In the genomic region with DNA sequence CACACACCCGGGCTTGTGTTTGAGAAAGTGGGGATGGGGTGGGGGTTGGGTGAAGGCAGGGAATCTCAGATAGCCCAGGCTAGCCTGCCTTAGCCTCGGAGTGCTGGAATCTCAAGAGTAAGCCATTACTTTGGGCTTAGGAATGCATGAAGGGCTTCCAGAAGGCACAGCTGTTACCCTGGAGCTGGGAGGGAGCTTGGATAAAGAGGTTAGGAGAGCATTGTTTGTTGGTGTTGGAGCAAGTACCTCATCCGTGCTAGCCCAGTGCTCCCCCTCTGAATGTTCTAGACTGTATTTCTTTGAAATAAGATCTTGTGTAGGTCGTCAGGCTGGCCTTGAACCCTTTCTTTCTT, we compare ENCODE assay signal across 8 mouse cellular contexts. TPM values are rescaled to one million over a fixed set of nuclear protein-coding genes. Genes with fewer than 3 reads are reported as not detected.
A peak's percentile ranks its signal among the peaks of the same experiment; 100 is the strongest.
DNase-seq lines count a peak whose midpoint lies in the region; ATAC-seq and TF ChIP-seq lines count a peak whose summit lies in the region.

No protein-coding gene starts in this region.

- no peak for TF ChIP-seq CTCF in heart, adult 2 months (IDR thresholded peaks at IDR 0.05)
- TF ChIP-seq CTCF in E14TG2a.4 (conservative IDR thresholded peaks at IDR 0.05; ENCODE audit: low read length) = no peak

- no peaks in the 10 kb centered on the region for H3K9me3 ChIP-seq in E14TG2a.4 (ENCODE audit: low read length)
- no peaks in the 10 kb centered on the region for H3K9me3 ChIP-seq in forebrain, embryonic 11.5 days (ENCODE audit: control insufficient read depth, low read length)
- H3K9me3 ChIP-seq in liver, embryonic 16.5 days (replicated peaks; ENCODE audit: control insufficient read depth, low read length) = no peaks in the 10 kb centered on the region

- H3K4me2 ChIP-seq in forebrain, embryonic 11.5 days (ENCODE audit: low read depth, low read length, severe bottlenecking) = peak overlapping the region; percentile 56
- peak overlapping the region; percentile 90 for H3K4me2 ChIP-seq in liver, embryonic 16.5 days (ENCODE audit: low read depth, low read length)

- H3K36me3 ChIP-seq in heart, adult 2 months (ENCODE audit: control insufficient read depth, insufficient read depth, low read length) = no peaks in the 10 kb centered on the region
- H3K36me3 ChIP-seq in E14TG2a.4 (ENCODE audit: insufficient read depth, low read length) = no peaks in the 10 kb centered on the region
- H3K36me3 ChIP-seq in forebrain, embryonic 11.5 days (ENCODE audit: control insufficient read depth, insufficient read depth, low read length) = no peaks in the 10 kb centered on the region
- H3K36me3 ChIP-seq in liver, embryonic 16.5 days (ENCODE audit: control insufficient read depth, insufficient read depth) = no peaks in the 10 kb centered on the region

- H3K4me1 ChIP-seq in heart, adult 2 months (ENCODE audit: control insufficient read depth, insufficient read depth, low read length) = peaks cover 10% of the 10 kb centered on the region
- peaks cover 74% of the 10 kb centered on the region for H3K4me1 ChIP-seq in E14TG2a.4 (replicated peaks; ENCODE audit: low read depth, low read length)
- peaks cover 3% of the 10 kb centered on the region; the same call in 1 of the 2 replicates for H3K4me1 ChIP-seq in forebrain, embryonic 11.5 days (replicated peaks; ENCODE audit: control insufficient read depth, insufficient read depth, low read length)
- H3K4me1 ChIP-seq in liver, embryonic 16.5 days (ENCODE audit: control insufficient read depth, low read depth, low read length) = peaks cover 50% of the 10 kb centered on the region

- intact Hi-C loops in heart, adult 2 months (cut with DNase I) = loop anchor here (1.0 kb wide), 2 partner anchors 24 to 50 kb away; no protein-coding TSS in a partner anchor

- H3K79me2 ChIP-seq in heart, adult 2 months (replicated peaks; ENCODE audit: control insufficient read depth, insufficient read depth, low read length) = no peaks in the 10 kb centered on the region

- H3K27ac ChIP-seq in heart, adult 2 months = peak overlapping the region; percentile 96
- no peak overlapping the region for H3K27ac ChIP-seq in forebrain, embryonic 11.5 days (ENCODE audit: low read depth, low read length)
- peak overlapping the region; percentile 79 for H3K27ac ChIP-seq in liver, embryonic 16.5 days (ENCODE audit: low read length)

- TF ChIP-seq POLR2A in heart, adult 2 months (IDR thresholded peaks at IDR 0.05; ENCODE audit: insufficient read depth, low read depth, low read length) = no peak

- peak overlapping the region; percentile 84 for H3K9ac ChIP-seq in heart, adult 2 months (ENCODE audit: low read depth, low read length)
- peak overlapping the region; percentile 56 for H3K9ac ChIP-seq in forebrain, embryonic 11.5 days (ENCODE audit: low read length)
- peak overlapping the region; percentile 78 for H3K9ac ChIP-seq in liver, embryonic 16.5 days (ENCODE audit: low read depth, low read length)

- DNase-seq in heart, adult 2 months = no peak
- DNase-seq in heart, postnatal 4 days = no peak
- no peak for DNase-seq in forebrain, embryonic 11.5 days (ENCODE audit: low spot score)
- DNase-seq in natural killer cell, adult 2 months (ENCODE audit: low spot score in 2 of 2) = no peak
- DNase-seq in right cerebral cortex, adult 2 months (ENCODE audit: low spot score in 2 of 2) = no peak
- no peak for DNase-seq in ovary, postnatal 14 days (ENCODE audit: low spot score)

- TF ChIP-seq EP300 in heart, adult 2 months (IDR thresholded peaks at IDR 0.05; ENCODE audit: insufficient read depth, low read depth, low read length) = no peak

- WGBS in heart, adult 2 months = 10% methylated on average over 4 of the region's 4 CpGs
- WGBS in forebrain, embryonic 11.5 days = 19% methylated on average over 4 of the region's 4 CpGs
- 18% methylated on average over 4 of the region's 4 CpGs for WGBS in liver, embryonic 16.5 days (ENCODE audit: insufficient replicate concordance)

- H3K27me3 ChIP-seq in heart, adult 2 months (ENCODE audit: control insufficient read depth, insufficient read depth, low read length) = no peaks in the 10 kb centered on the region
- no peaks in the 10 kb centered on the region for H3K27me3 ChIP-seq in E14TG2a.4 (ENCODE audit: insufficient read depth, low read length)
- H3K27me3 ChIP-seq in forebrain, embryonic 11.5 days (ENCODE audit: control insufficient read depth, insufficient read depth, low read length) = no peaks in the 10 kb centered on the region; the same call in 1 of the 2 replicates
- H3K27me3 ChIP-seq in liver, embryonic 16.5 days (ENCODE audit: control insufficient read depth, insufficient read depth, low read depth, low read length) = no peaks in the 10 kb centered on the region

- no peak for ATAC-seq in forebrain, embryonic 11.5 days (replicated peaks; ENCODE audit: low FRiP score)
- no peak; the same call in 1 of the 2 replicates for ATAC-seq in liver, embryonic 16.5 days (ENCODE audit: low read depth)

- H3K4me3 ChIP-seq in heart, adult 2 months = peak overlapping the region; percentile 63
- peak overlapping the region; percentile 77 for H3K4me3 ChIP-seq in E14TG2a.4 (replicated peaks; ENCODE audit: low read length)
- H3K4me3 ChIP-seq in forebrain, embryonic 11.5 days (ENCODE audit: low read depth, low read length) = peak overlapping the region; percentile 24
- H3K4me3 ChIP-seq in liver, embryonic 16.5 days (ENCODE audit: low read depth, low read length) = peak overlapping the region; percentile 65

RNA-seq across cellular contexts. Expression of a gene that starts 22.8 kb away (rescaled TPM):
- total RNA-seq in heart, adult 2 months (2021) = 100 to 1,000 TPM; 679 to 987 TPM
- polyA plus RNA-seq in heart, adult 2 months (2012; rRNA removed) = 1,148 and 1,181 TPM in 2 replicates
- total RNA-seq in heart, postnatal 4 days (2021) = 1,000 to 10,000 TPM; 2,345 to 2,495 TPM
- 13,526 and 13,808 TPM in 2 replicates for polyA plus RNA-seq in forebrain, embryonic 11.5 days (2014; fragmentation: Nextera tagmentation; extraction: Ambion mirVana)
- polyA plus RNA-seq in liver, embryonic 16.5 days (2015; fragmentation: Nextera tagmentation; extraction: Ambion mirVana) = 6,197 and 6,568 TPM in 2 replicates

RNA-seq across cellular contexts. Expression of a gene that starts 30.8 kb away (rescaled TPM):
- total RNA-seq in heart, adult 2 months (2021) = 10 to 100 TPM; 18.7 to 22.5 TPM
- 37.0 and 47.7 TPM in 2 replicates for polyA plus RNA-seq in heart, adult 2 months (2012; rRNA removed)
- total RNA-seq in heart, postnatal 4 days (2021) = 100 to 1,000 TPM; 145 to 173 TPM
- polyA plus RNA-seq in forebrain, embryonic 11.5 days (2014; fragmentation: Nextera tagmentation; extraction: Ambion mirVana) = 680 and 728 TPM in 2 replicates
- polyA plus RNA-seq in liver, embryonic 16.5 days (2015; fragmentation: Nextera tagmentation; extraction: Ambion mirVana) = 19.6 and 20.4 TPM in 2 replicates

RNA-seq across cellular contexts. Expression of a gene that starts 34.2 kb away (rescaled TPM):
- total RNA-seq in heart, adult 2 months (2021) = 1 to 10 TPM; 4.0 to 4.5 TPM
- 6.9 and 7.6 TPM in 2 replicates for polyA plus RNA-seq in heart, adult 2 months (2012; rRNA removed)
- 1 to 10 TPM; 9.4 to 9.5 TPM for total RNA-seq in heart, postnatal 4 days (2021)
- polyA plus RNA-seq in forebrain, embryonic 11.5 days (2014; fragmentation: Nextera tagmentation; extraction: Ambion mirVana) = 15.4 and 16.0 TPM in 2 replicates
- 2.7 TPM in 2 replicates for polyA plus RNA-seq in liver, embryonic 16.5 days (2015; fragmentation: Nextera tagmentation; extraction: Ambion mirVana)

Comparison
In these comparisons a context has a peak if more than half of its experiments do, and no peak if none do; other contexts are left out.
1. H3K4me3 ChIP-seq: peak in every context shown above with its lines; median percentile 77 in E14TG2a.4; 65 in liver, embryonic 16.5 days; 63 in heart, adult 2 months; 24 in forebrain, embryonic 11.5 days.
2. RNA of a gene that starts 30.8 kb away (polyA plus RNA-seq): 680 to 728 TPM in forebrain, embryonic 11.5 days; 37.0 to 47.7 TPM in heart, adult 2 months and 19.6 to 20.4 TPM in liver, embryonic 16.5 days; every median in the first group is over 10 times any median in the second.
3. Peak in every context shown above with its lines, with median percentiles within 50 percentile points of each other: H3K9ac ChIP-seq.